Mouse (Mus musculus) left cerebral cortex, postnatal 36 days (tissue): ENCODE data around the gene Cib1. TPM values are rescaled to one million over a fixed set of nuclear protein-coding genes. Genes with fewer than 3 reads are reported as not detected.

ENCODE experiments used
- DNase-seq, 2 experiments: peaks; one replicate each; pipeline ENCODE4 v3.0.0; 2021 to 2022; ENCODE audit warnings: low spot score in 2 of 2, mixed read lengths in 1 of 2
- intact Hi-C: fragments of 180-260 bp; cut with DNase I; formaldehyde crosslinking; loops from one replicate; pipeline ENCODE4 v1.15.1; 2025
- total RNA-seq, 2 experiments: library from RNA; stranded (reverse); gene quantifications; 2 replicates each; pipeline ENCODE4 v1.2.3; 2021

Cib1 gene
- total RNA-seq = 10 to 100 TPM; 21.7 to 21.8 TPM

- peak; percentile 93 to 95 for DNase-seq
- intact Hi-C loops = no loop called here
Observed at GRCm38 (mm10) chr7:80232489-80233029, at the start of gene Cib1, which contains the start of gene Gdpgp1. Gene Cib1 (minus strand): TSS chr7:80232813. Gene Gdpgp1 (plus strand): TSS chr7:80232865.

- DNase-seq = no peak
- intact Hi-C loops = no loop called here
Observed at GRCm38 (mm10) chr7:80281646-80282045, 49.0 kb upstream of the Cib1 start.

GRCm38 (mm10) chr7:80280998-80281397 lies 48.4 kb upstream of the Cib1 start:
- intact Hi-C loops = no loop called here
- no peak for DNase-seq

GRCm38 (mm10) chr7:80280032-80280431 lies 47.4 kb upstream of the Cib1 start:
- intact Hi-C loops = no loop called here
- DNase-seq = no peak

- intact Hi-C loops = no loop called here
- no peak for DNase-seq
Observed at GRCm38 (mm10) chr7:80276374-80276773, 43.8 kb upstream of the Cib1 start.

- no peak for DNase-seq
- intact Hi-C loops = no loop called here
Observed at GRCm38 (mm10) chr7:80273456-80273855, 40.8 kb upstream of the Cib1 start.

- intact Hi-C loops = no loop called here
- DNase-seq = no peak
Observed at GRCm38 (mm10) chr7:80269751-80270255, 37.2 kb upstream of the Cib1 start.

- DNase-seq = peak; percentile 94 to 97
Observed at GRCm38 (mm10) chr7:80268897-80269750, 36.5 kb upstream of the Cib1 start, which contains the start of gene Vps33b. Gene Vps33b (plus strand): TSS chr7:80269649.

GRCm38 (mm10) chr7:80267764-80268163 lies 35.2 kb upstream of the Cib1 start:
- DNase-seq = no peak
- intact Hi-C loops = no loop called here

More at GRCm38 (mm10) chr7:80268897-80269750, 36.5 kb upstream of the Cib1 start, which contains the start of gene Vps33b:
- intact Hi-C loops = no loop called here

- intact Hi-C loops = no loop called here
Observed at GRCm38 (mm10) chr7:80264606-80265005, 32.0 kb upstream of the Cib1 start.

GRCm38 (mm10) chr7:80261372-80261990 lies 28.9 kb upstream of the Cib1 start:
- intact Hi-C loops = no loop called here
- DNase-seq = peak; percentile 18 to 22

More at GRCm38 (mm10) chr7:80264606-80265005, 32.0 kb upstream of the Cib1 start:
- DNase-seq = no peak

- DNase-seq = peak; percentile 83 to 84
- intact Hi-C loops = no loop called here
Observed at GRCm38 (mm10) chr7:80260625-80261371, 28.2 kb upstream of the Cib1 start, which contains the start of gene Ngrn. Gene Ngrn (plus strand): TSS chr7:80261215.

- intact Hi-C loops = no loop called here
- no peak for DNase-seq
Observed at GRCm38 (mm10) chr7:80257706-80258105, 25.1 kb upstream of the Cib1 start.

GRCm38 (mm10) chr7:80255981-80256380 lies 23.4 kb upstream of the Cib1 start:
- DNase-seq = no peak
- intact Hi-C loops = no loop called here

- no peak for DNase-seq
- intact Hi-C loops = no loop called here
Observed at GRCm38 (mm10) chr7:80252886-80253285, 20.3 kb upstream of the Cib1 start.

- intact Hi-C loops = no loop called here
Observed at GRCm38 (mm10) chr7:80252437-80252836, 19.8 kb upstream of the Cib1 start.

GRCm38 (mm10) chr7:80246859-80247258 lies 14.2 kb upstream of the Cib1 start:
- intact Hi-C loops = no loop called here
- DNase-seq = no peak

More at GRCm38 (mm10) chr7:80252437-80252836, 19.8 kb upstream of the Cib1 start:
- no peak for DNase-seq

- intact Hi-C loops = no loop called here
- peak; percentile 93 to 94 for DNase-seq
Observed at GRCm38 (mm10) chr7:80246148-80246721, 13.6 kb upstream of the Cib1 start, which contains the start of gene Ttll13. Gene Ttll13 (plus strand): TSS chr7:80246376.

GRCm38 (mm10) chr7:80244851-80245250 lies 12.2 kb upstream of the Cib1 start:
- intact Hi-C loops = no loop called here
- DNase-seq = no peak
